Mouse (Mus musculus) limb, embryonic 13.5 days (tissue): ENCODE measurements around the gene Lgals8. TPM values are rescaled to one million over a fixed set of nuclear protein-coding genes. Genes with fewer than 3 reads are reported as not detected.

Source experiments
- ATAC-seq: fragments of 200-750 bp; cut with Nextera tagmentation; 2 replicates; pipeline ENCODE4 v1.8.0; 2017; ENCODE audit warnings: low read depth, moderate number of reproducible peaks, moderate TSS enrichment; ENCODE audit not compliant: low FRiP score
- H3K27ac ChIP-seq: fragments of 300-500 bp; sonication (generic); 2 replicates; pipeline ENCODE4 v1.5.1; 2015; ENCODE audit warnings: inconsistent platforms, mild to moderate bottlenecking, moderate library complexity
- H3K27me3 ChIP-seq: fragments of 300-500 bp; sonication (generic); 2 replicates; pipeline ENCODE4 v1.6.1; 2015; ENCODE audit warnings: mild to moderate bottlenecking, inconsistent platforms
- H3K36me3 ChIP-seq: fragments of 300-500 bp; sonication (generic); 2 replicates; pipeline ENCODE4 v1.6.1; 2015; ENCODE audit warnings: inconsistent platforms, mild to moderate bottlenecking, moderate library complexity
- H3K4me1 ChIP-seq: fragments of 300-500 bp; sonication (generic); 2 replicates; pipeline ENCODE4 v1.6.1; 2015; ENCODE audit warnings: inconsistent platforms
- H3K4me2 ChIP-seq: fragments of 300-500 bp; sonication (generic); replicated peaks from 2 replicates; pipeline ENCODE4 v1.6.1; 2015; ENCODE audit warnings: inconsistent platforms, mild to moderate bottlenecking, moderate library complexity
- H3K4me3 ChIP-seq: fragments of 300-500 bp; sonication (generic); 2 replicates; pipeline ENCODE4 v1.5.1; 2015; ENCODE audit warnings: moderate library complexity, mild to moderate bottlenecking, inconsistent platforms
- H3K9ac ChIP-seq: fragments of 300-500 bp; sonication (generic); 2 replicates; pipeline ENCODE4 v1.6.1; 2015; ENCODE audit warnings: mild to moderate bottlenecking, inconsistent platforms
- H3K9me3 ChIP-seq: fragments of 300-500 bp; sonication (generic); 2 replicates; pipeline ENCODE4 v1.6.1; 2016; ENCODE audit warnings: inconsistent platforms
- WGBS: fragments of 180-500 bp; shearing (Covaris S2); methylation state at CpG from one replicate; pipeline ENCODE4 v1.1.7; 2015; 5-methylcytosine and 5-hydroxymethylcytosine counted together
- polyA plus RNA-seq: library from polyadenylated mRNA; unstranded; fragments of >200 nt; fragmentation: Nextera tagmentation; extraction: Ambion mirVana; gene quantifications from 2 replicates; pipeline ENCODE4 v1.2.1, GENCODE M21; 2015

Gene Lgals8
- polyA plus RNA-seq, 1 experiment from 2014 or later, result 18.9 TPM

DNA sequence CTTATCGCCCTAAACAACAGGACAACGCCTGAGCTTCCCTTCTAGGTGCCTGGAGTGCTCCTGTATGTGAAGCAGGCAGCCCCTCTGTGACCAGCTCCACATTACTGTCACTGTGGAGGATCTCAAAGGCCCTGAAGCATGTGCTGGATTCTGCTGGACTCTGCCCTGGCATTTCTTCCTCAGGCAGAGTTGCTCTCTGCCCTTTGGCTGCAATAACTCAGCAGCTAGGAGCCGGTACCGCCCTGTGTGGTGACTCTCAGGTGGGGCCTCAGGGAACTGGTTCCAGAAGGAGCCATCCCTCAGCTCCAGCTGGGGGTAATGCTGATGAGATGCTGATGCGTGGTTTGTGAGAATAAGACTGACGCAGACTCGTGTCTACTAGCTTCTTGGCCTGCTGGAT is 8.0 kb downstream of the Lgals8 start:
- Histone ChIP-seq H3K27me3 (no peaks in the 10 kb centered on the region), H3K4me2 (no peak overlapping the region), H3K9ac (no peak overlapping the region), H3K36me3 (peaks cover 39% of the 10 kb centered on the region), H3K4me3 (no peak overlapping the region), H3K9me3 (no peaks in the 10 kb centered on the region), H3K27ac (no peak overlapping the region), H3K4me1 (peaks cover 9% of the 10 kb centered on the region)
- no peak for ATAC-seq
- WGBS, result 73% methylated on average over 7 of the region's 7 CpGs

DNA sequence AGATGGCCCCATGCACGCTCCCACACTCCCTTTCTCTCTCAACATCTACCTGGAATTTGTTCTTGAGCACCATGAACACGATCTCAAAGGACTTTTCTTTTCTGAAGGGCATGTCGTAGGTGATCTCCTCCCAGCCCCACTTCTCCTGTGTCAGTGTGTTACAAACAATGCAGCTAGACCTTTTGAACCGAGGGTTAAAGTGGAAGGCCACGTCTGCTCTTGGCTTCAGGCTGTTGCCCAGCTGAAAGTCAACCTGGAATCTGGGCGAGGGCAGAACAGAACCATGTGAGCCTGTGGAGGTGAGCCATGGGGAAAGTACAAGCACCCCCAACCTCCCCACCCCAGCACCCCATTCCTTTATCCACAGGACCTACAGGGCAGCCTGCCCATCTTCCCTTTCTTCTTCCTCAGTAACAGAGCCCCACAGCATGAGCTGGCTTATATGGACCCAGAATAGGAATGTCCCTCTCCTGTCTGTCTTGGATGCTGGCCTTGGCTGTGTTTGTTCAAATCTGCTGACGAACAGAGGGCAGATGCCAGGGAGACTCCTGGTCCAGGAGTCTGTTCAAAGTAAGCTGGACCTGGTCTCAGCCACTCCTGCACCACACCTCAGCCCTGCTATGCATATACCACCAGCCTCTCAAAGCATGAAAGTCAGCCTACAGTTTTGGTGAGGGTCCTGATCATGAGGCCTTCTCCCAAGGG is 9.9 kb downstream of the Lgals8 start:
- Histone ChIP-seq H3K4me2 (no peak overlapping the region), H3K9me3 (no peaks in the 10 kb centered on the region), H3K4me1 (peaks cover 1% of the 10 kb centered on the region; the same call in 1 of the 2 replicates), H3K9ac (no peak overlapping the region), H3K27me3 (no peaks in the 10 kb centered on the region), H3K27ac (no peak overlapping the region), H3K36me3 (peaks cover 39% of the 10 kb centered on the region), H3K4me3 (no peak overlapping the region)
- no peak for ATAC-seq
- 80% methylated on average over 7 of the region's 7 CpGs for WGBS

DNA sequence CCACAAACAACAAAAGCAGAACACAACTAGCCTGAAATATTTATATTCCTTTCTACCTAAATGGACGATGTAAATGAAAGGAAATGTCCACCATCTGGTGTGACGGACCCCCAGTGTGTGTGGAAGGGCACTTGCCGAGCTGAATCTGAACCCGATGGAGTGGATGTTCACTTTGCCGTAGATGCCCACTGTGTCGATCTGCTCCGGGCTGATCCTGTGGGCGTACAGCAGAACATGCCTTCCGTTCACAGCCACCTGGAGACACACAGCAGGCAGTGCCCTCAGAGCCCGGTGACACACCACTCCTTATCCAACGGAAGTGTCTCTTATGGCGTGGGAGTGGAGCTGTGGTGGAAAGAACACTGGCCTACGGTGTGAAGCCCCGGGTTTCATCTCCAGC is 11.6 kb downstream of the Lgals8 start:
- H3K9ac ChIP-seq, result no peak overlapping the region
- WGBS, result 86% methylated on average over 14 of the region's 14 CpGs
- H3K9me3 ChIP-seq, result no peaks in the 10 kb centered on the region
- H3K27me3 ChIP-seq, result no peaks in the 10 kb centered on the region
- ATAC-seq, result no peak
- H3K4me1 ChIP-seq, result no peaks in the 10 kb centered on the region
- peaks cover 39% of the 10 kb centered on the region for H3K36me3 ChIP-seq
- no peak overlapping the region for H3K4me2 ChIP-seq
- H3K27ac ChIP-seq, result no peak overlapping the region
- H3K4me3 ChIP-seq, result no peak overlapping the region

DNA sequence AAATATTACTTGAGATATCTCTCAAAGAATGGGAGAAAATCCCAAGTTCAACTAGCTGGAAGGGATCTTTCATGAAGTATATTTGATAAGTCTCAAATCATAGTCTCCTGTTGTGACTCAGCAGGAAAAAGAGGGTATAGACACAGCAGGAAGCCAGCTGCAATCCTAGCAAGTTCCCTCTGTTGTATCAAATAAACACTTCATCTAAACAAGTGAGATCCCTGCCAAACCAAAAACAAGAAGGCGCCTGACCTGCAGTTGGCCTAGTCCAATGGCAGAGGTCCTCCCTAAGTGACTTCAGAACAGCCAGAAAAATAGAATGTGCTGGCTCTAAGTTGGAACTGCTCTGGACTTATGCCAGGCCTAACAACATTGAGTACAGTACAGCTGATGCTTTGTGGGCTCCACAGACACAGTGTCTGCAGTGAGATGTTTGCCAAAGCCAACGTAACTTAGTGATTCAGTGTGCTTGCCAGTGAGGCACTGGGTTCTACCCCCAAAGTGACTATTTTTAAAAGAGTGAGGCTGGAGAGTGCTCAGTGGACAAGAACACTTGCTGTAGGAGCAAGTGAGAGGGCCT is 22.6 kb downstream of the Lgals8 start:
- ATAC-seq, result no peak
- Histone ChIP-seq H3K4me1 (no peaks in the 10 kb centered on the region), H3K4me2 (no peak overlapping the region), H3K36me3 (peaks cover 51% of the 10 kb centered on the region), H3K27me3 (no peaks in the 10 kb centered on the region), H3K4me3 (no peak overlapping the region), H3K9me3 (no peaks in the 10 kb centered on the region), H3K27ac (no peak overlapping the region), H3K9ac (no peak overlapping the region)
- WGBS, result 74% methylated on average over 2 of the region's 2 CpGs

DNA sequence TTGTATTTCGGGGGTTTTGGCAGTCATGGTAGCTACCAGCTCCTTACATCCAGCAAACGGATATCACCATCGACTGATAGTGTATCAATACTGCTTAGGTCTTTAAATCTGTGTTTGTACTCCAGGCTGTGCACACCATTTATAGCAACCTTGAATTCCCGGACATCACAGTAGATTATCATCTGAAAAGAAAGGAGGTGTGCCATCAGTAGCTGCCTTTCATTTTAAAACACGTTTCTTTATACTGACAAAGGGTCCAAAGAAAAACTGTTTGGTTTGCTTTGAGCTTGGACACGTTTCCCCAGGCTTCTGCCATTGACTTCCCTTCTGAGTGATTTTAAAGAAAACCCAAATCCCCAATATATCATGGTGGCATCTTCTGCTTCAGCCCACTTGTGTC is 23.9 kb downstream of the Lgals8 start:
- Histone ChIP-seq H3K27me3 (no peaks in the 10 kb centered on the region), H3K9ac (no peak overlapping the region), H3K4me2 (no peak overlapping the region), H3K36me3 (peaks cover 54% of the 10 kb centered on the region), H3K27ac (no peak overlapping the region), H3K4me1 (no peaks in the 10 kb centered on the region), H3K9me3 (no peaks in the 10 kb centered on the region), H3K4me3 (no peak overlapping the region)
- no peak for ATAC-seq
- whole genome bisulfite sequencing, result 86% methylated on average over 6 of the region's 6 CpGs

DNA sequence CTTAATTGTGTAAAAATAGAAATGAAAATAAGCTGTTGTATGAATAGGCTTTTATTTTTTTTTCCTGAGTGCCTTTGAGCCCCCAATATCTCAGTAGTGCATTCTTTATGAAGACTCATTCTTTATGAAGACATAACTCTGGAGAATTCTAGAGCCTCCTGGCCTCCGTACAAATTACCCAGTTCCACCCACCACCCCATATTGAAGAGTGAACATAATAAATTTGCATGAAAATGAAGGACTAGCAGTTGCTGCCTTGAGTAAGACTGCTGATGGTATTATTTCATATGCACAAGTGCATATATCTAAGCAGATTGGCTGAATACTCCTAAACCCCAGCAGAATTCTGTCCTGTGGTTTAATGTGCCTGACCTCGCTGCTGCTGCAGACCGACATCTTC is 25.2 kb downstream of the Lgals8 start:
- Histone ChIP-seq H3K36me3 (peaks cover 66% of the 10 kb centered on the region), H3K9me3 (no peaks in the 10 kb centered on the region), H3K4me2 (no peak overlapping the region), H3K27me3 (no peaks in the 10 kb centered on the region), H3K27ac (no peak overlapping the region), H3K9ac (no peak overlapping the region), H3K4me3 (no peak overlapping the region), H3K4me1 (no peaks in the 10 kb centered on the region)
- no peak for ATAC-seq
- WGBS, result 91% methylated on average over 3 of the region's 3 CpGs

DNA sequence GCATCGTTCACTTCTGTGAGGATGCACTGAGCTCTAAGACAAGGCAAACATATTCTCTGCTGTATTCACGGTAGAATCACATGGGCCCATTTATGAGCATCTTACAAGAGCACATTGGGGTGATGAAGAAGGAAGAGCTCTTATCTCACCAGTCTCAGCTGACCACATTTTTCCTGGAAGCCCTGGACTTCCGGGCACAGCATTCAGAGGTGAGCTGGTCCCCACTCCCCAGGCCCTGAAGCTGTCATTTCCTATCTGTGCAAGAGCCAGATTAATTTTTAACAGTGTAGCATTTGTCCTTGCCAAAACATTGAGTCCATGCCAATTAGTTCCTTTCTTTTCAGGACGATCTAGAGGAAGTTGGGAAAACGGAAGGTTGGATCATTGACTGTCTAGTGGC is 30.9 kb downstream of the Lgals8 start:
- no peak overlapping the region for H3K4me2 ChIP-seq
- H3K9ac ChIP-seq, result no peak overlapping the region
- no peaks in the 10 kb centered on the region for H3K4me1 ChIP-seq
- H3K9me3 ChIP-seq, result no peaks in the 10 kb centered on the region
- H3K27ac ChIP-seq, result no peak overlapping the region
- no peak overlapping the region for H3K4me3 ChIP-seq
- peaks cover 91% of the 10 kb centered on the region for H3K36me3 ChIP-seq
- no peaks in the 10 kb centered on the region for H3K27me3 ChIP-seq
- 90% methylated on average over 5 of the region's 5 CpGs for WGBS
- no peak for ATAC-seq

DNA sequence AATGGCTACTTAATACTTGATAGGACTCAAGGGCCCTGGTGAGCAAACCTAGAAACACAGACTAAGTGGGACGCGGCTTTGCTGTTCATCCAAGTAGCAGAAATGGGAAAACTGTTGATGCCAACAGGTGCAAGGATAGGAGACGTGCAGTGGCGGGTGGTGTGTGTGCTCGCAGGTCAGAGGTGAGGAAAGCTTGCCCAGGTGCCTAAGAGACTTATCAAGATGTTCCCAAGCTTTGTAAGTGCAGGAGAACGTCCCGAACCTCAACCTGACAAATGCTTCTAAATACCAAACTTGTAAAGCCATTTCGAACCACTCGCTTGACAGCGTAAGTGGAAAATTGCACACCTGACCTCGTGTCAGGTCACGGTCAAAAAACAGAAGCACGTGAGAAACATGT is 36.2 kb downstream of the Lgals8 start:
- Histone ChIP-seq H3K27ac (no peak overlapping the region), H3K9me3 (no peaks in the 10 kb centered on the region), H3K9ac (no peak overlapping the region), H3K4me2 (no peak overlapping the region), H3K36me3 (peaks cover 93% of the 10 kb centered on the region), H3K4me3 (no peak overlapping the region), H3K4me1 (no peaks in the 10 kb centered on the region), H3K27me3 (no peaks in the 10 kb centered on the region)
- no peak for ATAC-seq
- WGBS, result 93% methylated on average over 13 of the region's 13 CpGs

DNA sequence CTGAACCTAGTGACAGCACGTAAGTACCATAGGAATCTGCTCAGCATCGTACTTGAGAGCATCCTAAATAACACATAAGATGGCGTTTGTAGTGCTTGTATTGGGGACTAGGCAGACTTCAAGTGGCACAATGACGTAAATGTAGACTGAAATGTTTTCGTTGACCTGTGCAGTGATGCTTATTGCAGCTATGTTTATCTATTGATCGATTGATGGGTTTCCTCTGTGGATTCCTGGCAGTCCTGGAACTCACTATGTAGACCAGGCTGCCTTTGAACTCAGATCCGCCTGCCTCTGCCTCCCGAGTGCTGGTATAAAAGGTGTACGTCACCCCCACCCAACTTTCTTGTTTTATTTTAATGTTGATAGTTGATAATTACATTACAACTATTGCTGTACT is 44.1 kb downstream of the Lgals8 start:
- Histone ChIP-seq H3K4me1 (no peaks in the 10 kb centered on the region), H3K4me3 (no peak overlapping the region), H3K4me2 (no peak overlapping the region), H3K36me3 (peaks cover 92% of the 10 kb centered on the region), H3K9me3 (no peaks in the 10 kb centered on the region), H3K27me3 (no peaks in the 10 kb centered on the region), H3K27ac (no peak overlapping the region), H3K9ac (no peak overlapping the region)
- WGBS, result 94% methylated on average over 9 of the region's 9 CpGs
- ATAC-seq, result no peak

DNA sequence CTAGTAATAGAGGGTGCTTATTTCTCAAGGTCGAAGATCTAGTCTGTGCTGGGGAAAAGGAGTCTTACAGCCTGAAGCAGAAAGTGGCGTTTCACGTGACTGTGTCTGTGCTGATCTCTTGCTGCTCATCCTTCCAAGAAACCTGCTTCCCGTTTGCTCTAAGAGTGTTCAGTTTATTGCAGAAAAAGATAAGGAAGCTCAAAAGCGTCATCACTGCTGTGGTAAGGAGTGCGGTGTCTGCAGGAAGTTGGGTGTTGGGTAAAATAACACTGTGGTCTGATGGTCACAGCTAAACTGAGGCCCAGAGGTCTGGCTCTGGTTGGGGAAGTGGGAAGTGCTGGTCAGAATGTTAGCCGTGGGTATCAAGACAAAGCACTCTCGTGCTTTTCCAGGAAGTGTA is 52.7 kb downstream of the Lgals8 start:
- H3K27me3 ChIP-seq, result no peaks in the 10 kb centered on the region
- H3K27ac ChIP-seq, result no peak overlapping the region
- peaks cover 74% of the 10 kb centered on the region for H3K36me3 ChIP-seq
- H3K4me2 ChIP-seq, result no peak overlapping the region
- 88% methylated on average over 8 of the region's 8 CpGs for WGBS
- no peaks in the 10 kb centered on the region for H3K4me1 ChIP-seq
- no peak overlapping the region for H3K4me3 ChIP-seq
- no peaks in the 10 kb centered on the region for H3K9me3 ChIP-seq
- no peak overlapping the region for H3K9ac ChIP-seq
- ATAC-seq, result no peak

DNA sequence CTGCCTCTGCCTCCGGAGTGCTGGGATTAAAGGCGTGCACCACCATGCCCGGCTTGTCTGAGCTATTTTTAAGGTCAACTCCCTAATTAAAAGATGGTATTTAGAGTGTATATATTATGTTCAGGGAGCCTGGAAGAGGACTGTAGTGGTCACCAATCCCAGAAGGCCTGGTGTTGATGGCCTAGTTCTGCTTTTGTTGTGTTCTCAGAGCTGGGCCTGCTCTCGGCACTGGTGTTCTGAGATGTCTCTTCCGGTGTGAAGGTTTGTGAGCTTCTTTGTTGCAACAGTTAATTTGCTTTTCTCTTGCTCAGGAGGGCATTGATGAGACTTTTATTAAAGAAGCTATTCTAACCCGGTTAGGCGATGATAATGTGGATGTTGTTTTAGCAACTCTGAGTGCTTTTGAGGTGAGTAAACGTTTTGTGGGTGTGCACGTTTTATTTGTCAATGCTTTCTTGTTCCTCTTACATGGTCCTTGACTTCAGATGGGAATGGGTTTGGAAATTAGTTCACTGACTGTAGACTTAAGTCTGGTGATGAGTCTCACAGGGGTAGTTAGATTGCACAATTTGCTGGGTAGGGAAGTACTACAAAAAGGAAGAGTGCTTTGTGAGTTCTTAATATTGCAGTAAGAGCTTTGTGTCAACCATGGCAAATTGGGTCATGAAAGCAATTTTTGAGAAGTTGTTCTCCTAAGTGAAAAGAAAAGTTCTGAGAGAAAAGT is 56.2 kb downstream of the Lgals8 start:
- Histone ChIP-seq H3K9ac (no peak overlapping the region), H3K4me1 (no peaks in the 10 kb centered on the region), H3K27me3 (no peaks in the 10 kb centered on the region), H3K4me3 (no peak overlapping the region), H3K9me3 (no peaks in the 10 kb centered on the region), H3K4me2 (no peak overlapping the region), H3K27ac (no peak overlapping the region), H3K36me3 (peaks cover 62% of the 10 kb centered on the region)
- no peak for ATAC-seq
- WGBS, result 90% methylated on average over 9 of the region's 9 CpGs

DNA sequence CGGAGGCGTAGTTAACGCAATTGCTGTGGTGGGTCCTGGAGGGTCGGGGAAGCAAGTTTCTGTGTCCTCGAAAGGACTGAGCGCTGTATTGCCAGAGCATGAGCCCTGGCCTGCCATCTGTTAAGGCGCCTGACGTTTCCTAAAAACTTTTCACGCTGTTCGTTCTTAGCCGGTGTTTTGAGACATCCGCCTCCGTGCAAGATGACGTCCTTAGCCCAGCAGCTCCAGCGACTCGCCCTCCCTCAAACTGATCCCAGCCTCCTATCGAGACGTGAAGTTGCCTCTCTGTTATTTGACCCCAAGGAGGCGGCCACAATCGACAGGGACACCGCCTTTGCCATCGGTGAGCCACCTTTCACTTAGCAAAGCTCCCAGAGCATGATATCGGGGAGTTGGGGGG is 69.2 kb downstream of the Lgals8 start:
- Histone ChIP-seq H3K9me3 (no peaks in the 10 kb centered on the region), H3K4me3 (peak overlapping the region; percentile 91), H3K9ac (peak overlapping the region; percentile 76), H3K27me3 (peaks cover 3% of the 10 kb centered on the region; the same call in 1 of the 2 replicates), H3K4me1 (peaks cover 9% of the 10 kb centered on the region), H3K27ac (no peak overlapping the region), H3K36me3 (peaks cover 18% of the 10 kb centered on the region), H3K4me2 (peak overlapping the region; percentile 95)
- peak; percentile 7 for ATAC-seq
- WGBS, result 0% methylated on average over 23 of the region's 23 CpGs
